Mouse (Mus musculus) MEL (cell line): ENCODE data around the gene Dsp. TPM values are rescaled to one million over a fixed set of nuclear protein-coding genes. Genes with fewer than 3 reads are reported as not detected.
A peak's percentile ranks its signal among the peaks of the same experiment; 100 is the strongest.

ENCODE experiments used
- DNase-seq: peaks from one replicate; pipeline ENCODE4 v3.0.0; 2011; ENCODE audit warnings: low read depth, low spot score
- H3K27ac ChIP-seq: 2 replicates; pipeline ENCODE4 v1.5.1; 2012; ENCODE audit warnings: low read depth, mild to moderate bottlenecking, control low read depth, low read length, moderate library complexity; ENCODE audit not compliant: control insufficient read depth
- H3K27me3 ChIP-seq, 2 experiments: fragments of 150-350 bp in 1 of 2; sonication (generic) in 1 of 2; 2 replicates each; pipeline ENCODE4 v1.6.1; 2012; ENCODE audit warnings: low read length in 2 of 2, mild to moderate bottlenecking in 2 of 2, improper control_type of control experiment in 1 of 2, moderate library complexity in 1 of 2; ENCODE audit not compliant: insufficient read depth in 2 of 2, control insufficient read depth in 1 of 2
- H3K36me3 ChIP-seq, 2 experiments: 2 replicates each; pipeline ENCODE4 v1.6.1; 2012 to 2014; ENCODE audit warnings: low read length in 2 of 2, improper control_type of control experiment in 1 of 2, inconsistent platforms in 1 of 2, mild to moderate bottlenecking in 1 of 2; ENCODE audit not compliant: insufficient read depth in 2 of 2, control insufficient read depth in 1 of 2
- H3K4me1 ChIP-seq, 2 experiments: fragments of 150-350 bp in 1 of 2; sonication (generic) in 1 of 2; 2 replicates each; pipeline ENCODE4 v1.6.1; 2012; ENCODE audit warnings: low read length in 2 of 2, improper control_type of control experiment in 1 of 2, mild to moderate bottlenecking in 1 of 2; ENCODE audit not compliant: insufficient read depth in 2 of 2, control insufficient read depth in 1 of 2
- H3K4me3 ChIP-seq, 2 experiments: fragments of 150-350 bp in 1 of 2; sonication (generic) in 1 of 2; 2 replicates each; pipeline ENCODE4 v1.5.1; 2012; ENCODE audit warnings: low read depth in 2 of 2, low read length in 2 of 2, mild to moderate bottlenecking in 2 of 2, moderate library complexity in 2 of 2, control low read depth in 1 of 2, improper control_type of control experiment in 1 of 2; ENCODE audit not compliant: control insufficient read depth in 1 of 2, insufficient read depth in 1 of 2
- H3K79me2 ChIP-seq: 2 replicates; pipeline ENCODE4 v1.6.1; 2012; ENCODE audit warnings: mild to moderate bottlenecking, low read length, moderate library complexity; ENCODE audit not compliant: control insufficient read depth, poor library complexity, insufficient read depth
- H3K9ac ChIP-seq: 2 replicates; pipeline ENCODE4 v1.6.1; 2012; ENCODE audit warnings: low read depth, mild to moderate bottlenecking, control low read depth, low read length, moderate library complexity; ENCODE audit not compliant: control insufficient read depth, poor library complexity, severe bottlenecking
- H3K9me3 ChIP-seq: fragments of 150-350 bp; sonication (generic); replicated peaks from 2 replicates; pipeline ENCODE4 v1.6.1; 2012; ENCODE audit warnings: mild to moderate bottlenecking, low read length, improper control_type of control experiment, moderate library complexity; ENCODE audit not compliant: insufficient read depth
- BHLHE40 ChIP-seq: IDR thresholded peaks from 2 replicates; pipeline ENCODE4 v1.6.1; 2012; ENCODE audit warnings: low read depth, mild to moderate bottlenecking, inconsistent platforms, low read length, improper control_type of control experiment, borderline replicate concordance
- CHD1 ChIP-seq: IDR thresholded peaks from 2 replicates; pipeline ENCODE4 v1.6.1; 2012; ENCODE audit warnings: low read depth, mild to moderate bottlenecking, inconsistent platforms, low read length, improper control_type of control experiment
- CHD2 ChIP-seq: IDR thresholded peaks from 2 replicates; pipeline ENCODE4 v1.6.1; 2011; ENCODE audit warnings: low read length, improper control_type of control experiment
- CTCF ChIP-seq, 3 experiments: IDR thresholded peaks in 2 of 3; conservative IDR thresholded peaks in 1 of 3; 2 replicates each; pipeline ENCODE4 v1.5.1; 2011 to 2012; ENCODE audit warnings: low read length in 3 of 3, low read depth in 2 of 3, mild to moderate bottlenecking in 2 of 3, improper control_type of control experiment in 1 of 3, inconsistent platforms in 1 of 3, mixed read lengths in 1 of 3, moderate library complexity in 1 of 3; ENCODE audit not compliant: control insufficient read depth in 1 of 3, insufficient read depth in 1 of 3, poor library complexity in 1 of 3, severe bottlenecking in 1 of 3
- E2F4 ChIP-seq: IDR thresholded peaks from 2 replicates; pipeline ENCODE4 v1.6.1; 2011; ENCODE audit warnings: low read depth, low read length, improper control_type of control experiment, borderline replicate concordance
- ELF1 ChIP-seq: IDR thresholded peaks from 2 replicates; pipeline ENCODE4 v1.6.1; 2014; ENCODE audit warnings: low read depth, mild to moderate bottlenecking, inconsistent platforms, low read length, improper control_type of control experiment, moderate library complexity
- EP300 ChIP-seq, 2 experiments: IDR thresholded peaks; 2 replicates each; pipeline ENCODE4 v1.6.1; 2011; ENCODE audit warnings: improper control_type of control experiment in 2 of 2, low read length in 2 of 2, low read depth in 1 of 2, mild to moderate bottlenecking in 1 of 2
- ETS1 ChIP-seq: IDR thresholded peaks from 2 replicates; pipeline ENCODE4 v1.6.1; 2012; ENCODE audit warnings: low read depth, mild to moderate bottlenecking, inconsistent platforms, low read length, improper control_type of control experiment, moderate library complexity
- GABPA ChIP-seq: IDR thresholded peaks from 2 replicates; pipeline ENCODE4 v1.6.1; 2012; ENCODE audit warnings: low read depth, mild to moderate bottlenecking, inconsistent platforms, low read length, improper control_type of control experiment, moderate library complexity
- GATA1 ChIP-seq: IDR thresholded peaks from 2 replicates; pipeline ENCODE4 v1.6.1; 2011; ENCODE audit warnings: low read depth, low read length, improper control_type of control experiment
- HCFC1 ChIP-seq: IDR thresholded peaks from 2 replicates; pipeline ENCODE4 v1.6.1; 2012; ENCODE audit warnings: low read depth, mild to moderate bottlenecking, inconsistent platforms, low read length, improper control_type of control experiment, moderate library complexity
- JUND ChIP-seq: IDR thresholded peaks from 2 replicates; pipeline ENCODE4 v1.6.1; 2011; ENCODE audit warnings: low read depth, mild to moderate bottlenecking, improper control_type of control experiment, low read length
- KAT2A ChIP-seq: conservative IDR thresholded peaks from 2 replicates; pipeline ENCODE4 v1.6.1; 2012; ENCODE audit warnings: low read depth, low read length, improper control_type of control experiment, inconsistent platforms
- MAFK ChIP-seq: IDR thresholded peaks from 2 replicates; pipeline ENCODE4 v1.6.1; 2011; ENCODE audit warnings: low read depth, mild to moderate bottlenecking, low read length, improper control_type of control experiment, borderline replicate concordance
- MAX ChIP-seq: IDR thresholded peaks from 2 replicates; pipeline ENCODE4 v1.6.1; 2011; ENCODE audit warnings: low read length, improper control_type of control experiment
- MAZ ChIP-seq: IDR thresholded peaks from 2 replicates; pipeline ENCODE4 v1.6.1; 2012; ENCODE audit warnings: low read depth, mild to moderate bottlenecking, inconsistent platforms, low read length, improper control_type of control experiment
- MEF2A ChIP-seq: IDR thresholded peaks from 2 replicates; pipeline ENCODE4 v1.6.1; 2014; ENCODE audit warnings: low read depth, mild to moderate bottlenecking, inconsistent platforms, low read length, improper control_type of control experiment; ENCODE audit not compliant: poor library complexity, insufficient replicate concordance, severe bottlenecking; ENCODE audit errors: extremely low read depth
- MXI1 ChIP-seq: IDR thresholded peaks from 2 replicates; pipeline ENCODE4 v1.6.1; 2011; ENCODE audit warnings: mild to moderate bottlenecking, low read depth, low read length, improper control_type of control experiment
- MYB ChIP-seq: IDR thresholded peaks from 2 replicates; pipeline ENCODE4 v1.6.1; 2011; ENCODE audit warnings: mild to moderate bottlenecking, low read depth, low read length, improper control_type of control experiment
- MYC ChIP-seq: IDR thresholded peaks from 2 replicates; pipeline ENCODE4 v1.6.1; 2011; ENCODE audit warnings: low read depth, mild to moderate bottlenecking, low read length, improper control_type of control experiment, moderate library complexity
- NELFE ChIP-seq: IDR thresholded peaks from 2 replicates; pipeline ENCODE4 v1.6.1; 2011; ENCODE audit warnings: low read depth, low read length, improper control_type of control experiment
- NRF1 ChIP-seq: IDR thresholded peaks from 2 replicates; pipeline ENCODE4 v1.6.1; 2014; ENCODE audit warnings: low read depth, mild to moderate bottlenecking, inconsistent platforms, low read length, improper control_type of control experiment, moderate library complexity; ENCODE audit not compliant: poor library complexity, insufficient read depth, severe bottlenecking
- POLR2A ChIP-seq, 2 experiments: IDR thresholded peaks; 2 replicates each; pipeline ENCODE4 v1.6.1; 2011 to 2012; ENCODE audit warnings: low read length in 2 of 2, mild to moderate bottlenecking in 2 of 2, control low read depth in 1 of 2, improper control_type of control experiment in 1 of 2, low read depth in 1 of 2, moderate library complexity in 1 of 2; ENCODE audit not compliant: control insufficient read depth in 1 of 2, insufficient read depth in 1 of 2, poor library complexity in 1 of 2
- POLR2AphosphoS2 ChIP-seq: IDR thresholded peaks from 2 replicates; pipeline ENCODE4 v1.6.1; 2011; ENCODE audit warnings: low read length, improper control_type of control experiment
- POLR2AphosphoS5 ChIP-seq: IDR thresholded peaks from 2 replicates; pipeline ENCODE4 v1.6.1; 2012; ENCODE audit warnings: low read depth, borderline replicate concordance, mild to moderate bottlenecking, inconsistent platforms, low read length, moderate library complexity, mixed read lengths
- RCOR1 ChIP-seq: IDR thresholded peaks from 2 replicates; pipeline ENCODE4 v1.6.1; 2012; ENCODE audit warnings: low read depth, mild to moderate bottlenecking, inconsistent platforms, low read length, improper control_type of control experiment
- SIN3A ChIP-seq: IDR thresholded peaks from 2 replicates; pipeline ENCODE4 v1.6.1; 2012; ENCODE audit warnings: low read length, improper control_type of control experiment, inconsistent platforms
- SMC3 ChIP-seq: IDR thresholded peaks from 2 replicates; pipeline ENCODE4 v1.6.1; 2011; ENCODE audit warnings: low read depth, low read length, improper control_type of control experiment
- TAL1 ChIP-seq: IDR thresholded peaks from 2 replicates; pipeline ENCODE4 v1.6.1; 2012; ENCODE audit warnings: mild to moderate bottlenecking, inconsistent platforms, low read length, moderate library complexity, mixed read lengths
- TBP ChIP-seq: IDR thresholded peaks from 2 replicates; pipeline ENCODE4 v1.8.0; 2011; ENCODE audit warnings: low read depth, low read length, improper control_type of control experiment
- TCF12 ChIP-seq: IDR thresholded peaks from 2 replicates; pipeline ENCODE4 v1.6.1; 2014; ENCODE audit warnings: low read depth, mild to moderate bottlenecking, inconsistent platforms, low read length, improper control_type of control experiment, moderate library complexity
- USF1 ChIP-seq: IDR thresholded peaks from 2 replicates; pipeline ENCODE4 v1.6.1; 2014; ENCODE audit warnings: low read depth, mild to moderate bottlenecking, inconsistent platforms, low read length, improper control_type of control experiment, moderate library complexity
- USF2 ChIP-seq, 2 experiments: IDR thresholded peaks; 2 replicates each; pipeline ENCODE4 v1.6.1; 2011 to 2012; ENCODE audit warnings: improper control_type of control experiment in 2 of 2, low read length in 2 of 2, borderline replicate concordance in 1 of 2, inconsistent platforms in 1 of 2, low read depth in 1 of 2, mild to moderate bottlenecking in 1 of 2; ENCODE audit not compliant: insufficient read depth in 1 of 2
- ZC3H11A ChIP-seq: IDR thresholded peaks from 2 replicates; pipeline ENCODE4 v1.6.1; 2012; ENCODE audit warnings: low read depth, mild to moderate bottlenecking, inconsistent platforms, low read length, improper control_type of control experiment
- ZKSCAN1 ChIP-seq: IDR thresholded peaks from 2 replicates; pipeline ENCODE4 v1.6.1; 2012; ENCODE audit warnings: low read depth, mild to moderate bottlenecking, inconsistent platforms, low read length, improper control_type of control experiment, moderate library complexity
- ZNF384 ChIP-seq: IDR thresholded peaks from 2 replicates; pipeline ENCODE4 v1.6.1; 2012; ENCODE audit warnings: low read depth, mild to moderate bottlenecking, inconsistent platforms, low read length, improper control_type of control experiment
- polyA plus RNA-seq, 2 experiments: library from polyadenylated mRNA; stranded (reverse) in 1 of 2; unstranded in 1 of 2; fragments of >175 nt in 1 of 2; fragments of >200 nt in 1 of 2; gene quantifications; 2 replicates each; pipeline versions ENCODE4 v1.2.1 to v1.2.4; 2012; ENCODE audit warnings: low replicate concordance in 2 of 2, low read depth in 1 of 2; ENCODE audit not compliant: insufficient read length in 2 of 2, insufficient read depth in 1 of 2, missing spikeins in 1 of 2
- total RNA-seq: library from RNA; depleted of rRNA; stranded (reverse); fragments of 300-350 nt; gene quantifications from 2 replicates; pipeline ENCODE4 v1.2.3, GENCODE M21; 2012

The Dsp gene
- total and polyA plus RNA-seq, 3 experiments, result not detected

GRCm38 (mm10) chr13:38204702-38205482 lies 53.8 kb downstream of the Dsp start, which contains the start of gene Snrnp48:
Snrnp48 (plus strand) TSS chr13:38204938.
- H3K4me3 ChIP-seq, result peak within 1 kb of the TSS; percentile 91 to 98
- DNase-seq, result peak; percentile 96
- peaks cover 37% of the 10 kb centered on the region for H3K79me2 ChIP-seq
- peaks cover 3 to 32% of the 10 kb centered on the region in 2 experiments; a peak in 3 of 4 replicates for H3K36me3 ChIP-seq
- no peaks in the 10 kb centered on the region; a peak in 1 of 4 replicates for H3K27me3 ChIP-seq
- H3K4me1 ChIP-seq, result peaks cover 7 to 16% of the 10 kb centered on the region in 2 experiments; a peak in 3 of 4 replicates
- peak within 1 kb of the TSS; percentile 95 for H3K9ac ChIP-seq
- H3K27ac ChIP-seq, result peak within 1 kb of the TSS; percentile 70
- no peaks in the 10 kb centered on the region for H3K9me3 ChIP-seq
- TF ChIP-seq TBP (peak; percentile 79; the same call in 1 of the 2 replicates), NELFE (peak; percentile 89), CHD2 (no peak), SMC3 (no peak), MYC (peak; percentile 79), MXI1 (peak; percentile 95), POLR2A (IDR thresholded peaks at IDR 0.05; ENCODE audit: control insufficient read depth in 1 of 2, insufficient read depth in 1 of 2, low read depth in 1 of 2, low read length in 2 of 2, poor library complexity in 1 of 2) (peak; percentile 73 to 92; a peak in 3 of 4 replicates), POLR2AphosphoS2 (peak; percentile 91), USF2 (IDR thresholded peaks at IDR 0.05; ENCODE audit: borderline replicate concordance in 1 of 2, insufficient read depth in 1 of 2, low read depth in 1 of 2, low read length in 2 of 2) (no peak), MAZ (no peak), ZC3H11A (no peak), CHD1 (no peak), GATA1 (no peak), JUND (no peak), SIN3A (peak; percentile 93), TAL1 (no peak), E2F4 (peak; percentile 49; the same call in 1 of the 2 replicates), ELF1 (peak; percentile 97), RCOR1 (peak; percentile 42; the same call in 1 of the 2 replicates), NRF1 (0 out of 2 replicates have a peak, but pooled peaks have one; percentile 41), ZNF384 (no peak), ZKSCAN1 (no peak), BHLHE40 (no peak), POLR2AphosphoS5 (no peak), TCF12 (peak; percentile 77), CTCF (IDR thresholded peaks at IDR 0.05 in 2 of 3, conservative IDR thresholded peaks at IDR 0.05 in 1 of 3; ENCODE audit: control insufficient read depth in 1 of 3, insufficient read depth in 1 of 3, low read depth in 2 of 3, low read length in 3 of 3, poor library complexity in 1 of 3, severe bottlenecking in 1 of 3) (no peak), MYB (no peak), EP300 (IDR thresholded peaks at IDR 0.05; ENCODE audit: low read depth in 1 of 2, low read length in 2 of 2) (no peak), MEF2A (no peak), MAX (peak; percentile 90), MAFK (no peak), ETS1 (0 out of 2 replicates have a peak, but pooled peaks have one; percentile 6), GABPA (no peak), HCFC1 (peak; percentile 90), USF1 (no peak), KAT2A (no peak; the same call in 1 of the 2 replicates)
